Mouse (Mus musculus): ENCODE results near the gene Ccdc152. TPM values are rescaled to one million over a fixed set of nuclear protein-coding genes. Genes with fewer than 3 reads are reported as not detected.

The Ccdc152 gene
- 0.79 and 0.82 TPM in 2 replicates for polyA plus RNA-seq (2015; fragmentation: Nextera tagmentation; extraction: Ambion mirVana)

DNA sequence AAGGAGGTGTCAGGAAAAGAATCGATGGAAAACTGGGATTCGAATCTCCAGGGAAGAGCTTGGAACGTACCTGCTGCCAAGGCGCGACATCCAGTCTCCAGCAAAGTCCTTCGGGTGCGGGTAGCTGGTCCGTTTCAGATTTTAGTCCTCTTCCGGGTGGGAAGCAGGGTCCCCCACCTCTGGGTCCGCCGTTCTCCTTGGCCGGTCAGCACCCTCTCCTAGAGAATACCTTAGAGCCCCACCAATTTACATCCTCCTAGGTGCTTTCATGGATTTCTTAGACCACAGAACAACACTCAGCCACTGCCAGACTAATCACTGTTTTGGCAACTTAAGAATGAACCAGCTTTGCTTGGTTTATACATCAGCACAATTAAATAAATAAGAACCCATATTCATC, at the start of gene Ccdc152:
TSS of gene Ccdc152 (minus strand) at position 101 of the 400 bp plus-strand sequence.
- WGBS: 91% methylated on average over 12 of the region's 12 CpGs
- TF ChIP-seq EP300 (optimal IDR thresholded peaks at IDR 0.05) (no peak), CTCF (IDR thresholded peaks at IDR 0.05; ENCODE audit: low read depth) (no peak)
- no peak within 1 kb of the TSS for H3K9ac ChIP-seq (ENCODE audit: low read length)

DNA sequence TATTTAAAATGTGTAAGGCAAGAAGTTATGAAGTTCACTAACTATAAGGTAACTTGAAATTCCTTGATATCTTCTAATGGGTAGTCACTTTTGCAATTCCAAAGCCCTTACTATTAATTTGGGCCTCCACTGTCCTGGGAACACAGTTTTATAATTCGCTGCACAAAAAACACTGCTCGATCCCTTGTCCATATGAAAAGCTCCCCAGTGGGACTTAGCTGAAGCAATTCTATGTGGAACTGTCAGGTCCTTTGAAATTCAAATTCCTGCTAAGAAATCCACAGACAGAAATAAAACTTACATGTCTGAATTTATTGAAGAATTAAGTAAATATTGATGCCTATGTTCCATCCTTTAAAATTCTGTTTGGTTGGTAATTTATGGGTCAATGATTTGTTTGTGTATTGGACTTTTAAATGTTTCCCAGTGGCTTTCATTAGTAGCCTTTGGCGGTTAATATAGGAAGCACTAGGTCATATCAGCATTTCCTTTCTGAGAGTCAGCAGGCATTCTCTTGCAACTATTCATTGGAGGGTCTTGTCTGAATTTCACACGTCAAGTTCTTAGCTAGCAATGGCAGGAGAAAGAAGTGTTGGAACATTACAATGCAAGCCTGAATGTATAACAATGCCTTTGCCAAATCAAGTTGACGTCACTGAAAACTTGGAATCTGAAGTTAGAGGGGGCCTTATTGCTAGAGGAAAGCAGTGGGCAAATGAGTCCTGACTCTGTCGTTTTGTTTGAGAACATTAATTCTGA, 46.2 kb upstream of the Ccdc152 start:
- no peak overlapping the region for H3K9ac ChIP-seq (ENCODE audit: low read length)
- H3K27me3 ChIP-seq (ENCODE audit: control insufficient read depth, insufficient read depth, low read length): no peaks in the 10 kb centered on the region
- no peak overlapping the region for H3K4me2 ChIP-seq (replicated peaks; ENCODE audit: low read depth)
- no peak for ATAC-seq (ENCODE audit: low FRiP score, low TSS enrichment)
- H3K9me3 ChIP-seq (ENCODE audit: control insufficient read depth, low read length): no peaks in the 10 kb centered on the region
- WGBS: 71% methylated on average over 6 of the region's 6 CpGs
- H3K4me1 ChIP-seq (replicated peaks; ENCODE audit: control insufficient read depth, insufficient read depth): no peaks in the 10 kb centered on the region
- H3K4me3 ChIP-seq (ENCODE audit: low read depth, low read length): no peak overlapping the region
- no peak for TF ChIP-seq EP300 (optimal IDR thresholded peaks at IDR 0.05)
- H3K36me3 ChIP-seq (ENCODE audit: control insufficient read depth, insufficient read depth, low read length): no peaks in the 10 kb centered on the region; the same call in 1 of the 2 replicates
- no peak overlapping the region for H3K27ac ChIP-seq (replicated peaks)
- DNase-seq (ENCODE audit: low spot score): no peak

More for the DNA sequence above, at the start of gene Ccdc152:
- ATAC-seq (ENCODE audit: low FRiP score, low TSS enrichment) (no peak), DNase-seq (ENCODE audit: low spot score) (no peak)
- H3K4me1 ChIP-seq (replicated peaks; ENCODE audit: control insufficient read depth, insufficient read depth): no peaks in the 10 kb centered on the region
- no peak within 1 kb of the TSS for H3K27ac ChIP-seq (replicated peaks)
- no peak within 1 kb of the TSS for H3K4me3 ChIP-seq (ENCODE audit: low read depth, low read length)
- no peaks in the 10 kb centered on the region for H3K9me3 ChIP-seq (ENCODE audit: control insufficient read depth, low read length)
- no peaks in the 10 kb centered on the region for H3K36me3 ChIP-seq (ENCODE audit: control insufficient read depth, insufficient read depth, low read length)
- H3K27me3 ChIP-seq (ENCODE audit: control insufficient read depth, insufficient read depth, low read length): no peaks in the 10 kb centered on the region
- no peak within 1 kb of the TSS for H3K4me2 ChIP-seq (replicated peaks; ENCODE audit: low read depth)

DNA sequence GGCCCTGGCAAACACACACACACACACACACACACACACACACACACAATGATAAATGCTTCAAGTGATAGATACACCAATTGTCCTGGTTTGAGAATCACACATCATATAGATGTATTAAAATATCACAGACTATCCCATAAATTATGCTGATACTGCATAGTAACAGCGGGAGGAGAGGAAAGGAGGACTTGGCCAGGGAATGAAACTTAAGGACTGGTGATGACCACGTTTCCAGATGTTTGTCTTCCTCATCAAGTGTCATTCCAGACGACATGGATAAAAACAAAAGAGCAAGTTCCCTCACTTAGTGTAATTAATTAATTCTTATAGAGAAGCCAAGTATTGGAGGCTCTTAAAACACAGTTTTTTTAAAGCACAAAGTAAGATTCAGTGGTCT, 43.4 kb upstream of the Ccdc152 start:
- 50% methylated on average over 3 of the region's 3 CpGs for WGBS
- DNase-seq (ENCODE audit: low spot score) (no peak), ATAC-seq (ENCODE audit: low FRiP score, low TSS enrichment) (no peak)
- H3K4me1 ChIP-seq (replicated peaks; ENCODE audit: control insufficient read depth, insufficient read depth): no peaks in the 10 kb centered on the region
- H3K9ac ChIP-seq (ENCODE audit: low read length): no peak overlapping the region
- H3K4me2 ChIP-seq (replicated peaks; ENCODE audit: low read depth): no peak overlapping the region
- no peaks in the 10 kb centered on the region for H3K9me3 ChIP-seq (ENCODE audit: control insufficient read depth, low read length)
- H3K27me3 ChIP-seq (ENCODE audit: control insufficient read depth, insufficient read depth, low read length): no peaks in the 10 kb centered on the region
- TF ChIP-seq EP300 (optimal IDR thresholded peaks at IDR 0.05) (no peak), CTCF (IDR thresholded peaks at IDR 0.05; ENCODE audit: low read depth) (no peak)
- no peaks in the 10 kb centered on the region; the same call in 1 of the 2 replicates for H3K36me3 ChIP-seq (ENCODE audit: control insufficient read depth, insufficient read depth, low read length)
- no peak overlapping the region for H3K27ac ChIP-seq (replicated peaks)
- no peak overlapping the region for H3K4me3 ChIP-seq (ENCODE audit: low read depth, low read length)

DNA sequence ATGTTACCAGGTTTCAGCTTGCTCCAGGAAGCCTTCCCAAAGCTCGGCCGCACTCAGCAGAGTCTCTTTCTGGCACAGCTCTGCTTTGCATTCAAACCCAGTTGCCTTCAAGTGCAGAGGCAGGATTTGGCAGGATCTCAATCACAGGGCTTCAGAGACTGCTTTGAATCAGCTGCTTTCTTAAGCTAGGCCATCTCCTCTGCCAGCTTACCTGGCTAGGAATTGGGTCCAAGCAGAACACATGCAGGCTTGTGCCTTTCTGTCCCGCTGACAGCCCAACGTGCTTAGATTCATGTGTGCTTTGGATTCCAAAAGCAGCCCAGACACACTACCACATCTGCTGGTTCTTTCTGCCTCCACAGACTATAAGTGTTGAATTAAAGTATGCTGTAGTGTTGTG, 41.2 kb upstream of the Ccdc152 start:
- 81% methylated on average over 4 of the region's 4 CpGs for WGBS
- no peak for TF ChIP-seq CTCF (IDR thresholded peaks at IDR 0.05; ENCODE audit: low read depth)
- H3K9ac ChIP-seq (ENCODE audit: low read length): no peak overlapping the region
- H3K4me2 ChIP-seq (replicated peaks; ENCODE audit: low read depth): no peak overlapping the region
- no peak overlapping the region for H3K4me3 ChIP-seq (ENCODE audit: low read depth, low read length)
- H3K27ac ChIP-seq (replicated peaks): no peak overlapping the region
- DNase-seq (ENCODE audit: low spot score) (no peak), ATAC-seq (ENCODE audit: low FRiP score, low TSS enrichment) (no peak)
- no peaks in the 10 kb centered on the region for H3K27me3 ChIP-seq (ENCODE audit: control insufficient read depth, insufficient read depth, low read length)
- no peaks in the 10 kb centered on the region for H3K4me1 ChIP-seq (replicated peaks; ENCODE audit: control insufficient read depth, insufficient read depth)
- H3K36me3 ChIP-seq (ENCODE audit: control insufficient read depth, insufficient read depth, low read length): peaks cover 6% of the 10 kb centered on the region; the same call in 1 of the 2 replicates
- no peaks in the 10 kb centered on the region for H3K9me3 ChIP-seq (ENCODE audit: control insufficient read depth, low read length)

DNA sequence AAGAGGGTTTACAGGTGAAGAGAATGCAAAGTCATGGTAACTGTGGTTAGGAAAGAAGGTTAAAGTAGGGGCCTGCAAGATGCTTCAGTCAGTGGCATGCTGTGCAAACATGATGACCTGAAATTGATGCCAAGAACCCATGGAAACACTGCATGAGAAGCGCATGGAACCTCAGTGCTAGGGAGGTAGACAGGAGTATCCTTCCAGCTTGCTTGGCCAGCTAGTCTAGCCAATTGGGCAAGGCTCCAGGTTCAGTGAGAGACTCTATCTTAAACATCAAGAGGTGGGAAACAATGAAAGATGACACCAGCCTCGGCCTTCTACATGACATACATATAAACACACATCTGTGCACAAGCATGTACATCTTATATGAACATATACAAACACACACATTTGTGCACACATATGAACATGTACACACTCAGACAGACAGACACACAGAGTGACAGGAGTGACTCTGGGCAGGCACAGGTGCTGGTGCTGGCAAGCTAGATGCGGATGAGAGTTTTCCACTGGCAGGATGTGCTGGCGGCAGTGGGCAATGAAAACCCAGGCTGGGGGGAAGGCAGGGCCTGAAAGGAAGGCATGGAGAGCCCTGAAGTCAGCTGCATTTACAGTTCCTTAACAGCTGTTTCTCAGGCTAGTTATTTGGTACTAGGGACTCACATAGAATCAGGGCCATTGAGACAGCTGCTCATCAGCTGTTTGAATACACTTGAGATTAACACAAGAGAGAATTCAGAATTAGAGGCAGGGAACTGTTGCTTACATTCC, 38.7 kb upstream of the Ccdc152 start:
- H3K9me3 ChIP-seq (ENCODE audit: control insufficient read depth, low read length): no peaks in the 10 kb centered on the region
- 78% methylated on average over 4 of the region's 4 CpGs for WGBS
- H3K27ac ChIP-seq (replicated peaks): no peak overlapping the region
- H3K4me2 ChIP-seq (replicated peaks; ENCODE audit: low read depth): no peak overlapping the region
- H3K4me3 ChIP-seq (ENCODE audit: low read depth, low read length): no peak overlapping the region
- H3K4me1 ChIP-seq (replicated peaks; ENCODE audit: control insufficient read depth, insufficient read depth): no peaks in the 10 kb centered on the region
- DNase-seq (ENCODE audit: low spot score) (no peak), ATAC-seq (ENCODE audit: low FRiP score, low TSS enrichment) (no peak)
- no peaks in the 10 kb centered on the region for H3K27me3 ChIP-seq (ENCODE audit: control insufficient read depth, insufficient read depth, low read length)
- peaks cover 14% of the 10 kb centered on the region; the same call in 1 of the 2 replicates for H3K36me3 ChIP-seq (ENCODE audit: control insufficient read depth, insufficient read depth, low read length)
- TF ChIP-seq EP300 (optimal IDR thresholded peaks at IDR 0.05) (no peak), CTCF (IDR thresholded peaks at IDR 0.05; ENCODE audit: low read depth) (no peak)
- H3K9ac ChIP-seq (ENCODE audit: low read length): no peak overlapping the region

DNA sequence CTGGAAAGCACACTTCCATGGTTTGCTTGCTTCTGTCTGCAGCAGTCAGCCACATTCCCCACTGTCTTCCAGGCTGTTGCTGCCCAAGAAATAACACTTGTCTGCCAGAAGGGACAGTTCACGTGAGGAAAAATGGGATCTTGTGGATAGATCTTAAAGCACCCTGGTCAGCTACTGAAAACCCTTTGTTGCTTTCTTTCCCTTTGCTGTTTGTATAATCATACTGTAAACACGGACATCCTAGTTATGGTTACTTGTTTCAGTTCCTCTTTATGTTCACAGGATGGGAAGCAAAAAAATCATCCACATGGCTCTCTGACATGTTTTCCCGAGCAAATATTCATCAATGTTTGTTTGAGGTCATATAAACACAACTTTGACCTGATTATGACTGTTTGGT, 36.5 kb upstream of the Ccdc152 start:
- H3K9ac ChIP-seq (ENCODE audit: low read length): no peak overlapping the region
- no peaks in the 10 kb centered on the region for H3K27me3 ChIP-seq (ENCODE audit: control insufficient read depth, insufficient read depth, low read length)
- WGBS: 50% methylated on average over 3 of the region's 3 CpGs
- no peaks in the 10 kb centered on the region for H3K4me1 ChIP-seq (replicated peaks; ENCODE audit: control insufficient read depth, insufficient read depth)
- no peaks in the 10 kb centered on the region for H3K9me3 ChIP-seq (ENCODE audit: control insufficient read depth, low read length)
- DNase-seq (ENCODE audit: low spot score): no peak
- H3K4me2 ChIP-seq (replicated peaks; ENCODE audit: low read depth): no peak overlapping the region
- no peak for ATAC-seq (ENCODE audit: low FRiP score, low TSS enrichment)
- H3K27ac ChIP-seq (replicated peaks): no peak overlapping the region
- no peak for TF ChIP-seq CTCF (IDR thresholded peaks at IDR 0.05; ENCODE audit: low read depth)
- no peak for TF ChIP-seq EP300 (optimal IDR thresholded peaks at IDR 0.05)
- H3K4me3 ChIP-seq (ENCODE audit: low read depth, low read length): no peak overlapping the region
- H3K36me3 ChIP-seq (ENCODE audit: control insufficient read depth, insufficient read depth, low read length): peaks cover 14% of the 10 kb centered on the region; the same call in 1 of the 2 replicates
